11 mouse cellular contexts compared by ENCODE assay signal in genomic region chr4:116679141-116679540, GRCm38 (mm10).
"Had no signal": no experiment of that assay in that cellular context is flagged by ENCODE, and none has a peak within 500 bp of the region (broad histone marks: within the 10 kb centered on the region; RNA-seq: fewer than 3 reads in every experiment).

No protein-coding gene starts in this region.

- H3K27me3 ChIP-seq: limb, embryonic 15.5 days; midbrain, embryonic 13.5 days; neural tube, embryonic 15.5 days had no signal

- H3K9me3 ChIP-seq: limb, embryonic 15.5 days; midbrain, embryonic 13.5 days; neural tube, embryonic 15.5 days had no signal

- H3K4me1 ChIP-seq: limb, embryonic 15.5 days; midbrain, embryonic 13.5 days; neural tube, embryonic 15.5 days had no signal

- H3K9ac ChIP-seq: limb, embryonic 15.5 days; liver, embryonic 14.5 days; midbrain, embryonic 13.5 days; neural tube, embryonic 15.5 days had no signal

- H3K4me2 ChIP-seq: limb, embryonic 15.5 days; midbrain, embryonic 13.5 days; neural tube, embryonic 15.5 days had no signal

- H3K4me3 ChIP-seq: limb, embryonic 15.5 days; midbrain, embryonic 13.5 days; myocyte; neural tube, embryonic 15.5 days had no signal

- ATAC-seq: midbrain, embryonic 13.5 days had no signal

- H3K36me3 ChIP-seq: limb, embryonic 15.5 days; midbrain, embryonic 13.5 days; neural tube, embryonic 15.5 days had no signal

- DNase-seq: kidney, adult 8-10 months; kidney, postnatal 25 days; layer of hippocampus, adult 9-11 months; layer of hippocampus, postnatal 36 days; lung, adult 18-20 months; thymus, postnatal 36 days had no signal

- H3K27ac ChIP-seq: limb, embryonic 15.5 days; liver, embryonic 14.5 days; midbrain, embryonic 13.5 days; neural tube, embryonic 15.5 days had no signal
